Mouse (Mus musculus) MEL (cell line): ENCODE results near the gene Zbtb38. TPM values are rescaled to one million over a fixed set of nuclear protein-coding genes. Genes with fewer than 3 reads are reported as not detected.

Experiments
- DNase-seq: peaks from one replicate; pipeline ENCODE4 v3.0.0; 2011; ENCODE audit warnings: low read depth, low spot score
- H3K27ac ChIP-seq: 2 replicates; pipeline ENCODE4 v1.5.1; 2012; ENCODE audit warnings: low read depth, mild to moderate bottlenecking, control low read depth, low read length, moderate library complexity; ENCODE audit not compliant: control insufficient read depth
- H3K27me3 ChIP-seq, 2 experiments: fragments of 150-350 bp in 1 of 2; sonication (generic) in 1 of 2; 2 replicates each; pipeline ENCODE4 v1.6.1; 2012; ENCODE audit warnings: low read length in 2 of 2, mild to moderate bottlenecking in 2 of 2, improper control_type of control experiment in 1 of 2, moderate library complexity in 1 of 2; ENCODE audit not compliant: insufficient read depth in 2 of 2, control insufficient read depth in 1 of 2
- H3K36me3 ChIP-seq, 2 experiments: 2 replicates each; pipeline ENCODE4 v1.6.1; 2012 to 2014; ENCODE audit warnings: low read length in 2 of 2, improper control_type of control experiment in 1 of 2, inconsistent platforms in 1 of 2, mild to moderate bottlenecking in 1 of 2; ENCODE audit not compliant: insufficient read depth in 2 of 2, control insufficient read depth in 1 of 2
- H3K4me1 ChIP-seq, 2 experiments: fragments of 150-350 bp in 1 of 2; sonication (generic) in 1 of 2; 2 replicates each; pipeline ENCODE4 v1.6.1; 2012; ENCODE audit warnings: low read length in 2 of 2, improper control_type of control experiment in 1 of 2, mild to moderate bottlenecking in 1 of 2; ENCODE audit not compliant: insufficient read depth in 2 of 2, control insufficient read depth in 1 of 2
- H3K4me3 ChIP-seq, 2 experiments: fragments of 150-350 bp in 1 of 2; sonication (generic) in 1 of 2; 2 replicates each; pipeline ENCODE4 v1.5.1; 2012; ENCODE audit warnings: low read depth in 2 of 2, low read length in 2 of 2, mild to moderate bottlenecking in 2 of 2, moderate library complexity in 2 of 2, control low read depth in 1 of 2, improper control_type of control experiment in 1 of 2; ENCODE audit not compliant: control insufficient read depth in 1 of 2, insufficient read depth in 1 of 2
- H3K79me2 ChIP-seq: 2 replicates; pipeline ENCODE4 v1.6.1; 2012; ENCODE audit warnings: mild to moderate bottlenecking, low read length, moderate library complexity; ENCODE audit not compliant: control insufficient read depth, poor library complexity, insufficient read depth
- H3K9ac ChIP-seq: 2 replicates; pipeline ENCODE4 v1.6.1; 2012; ENCODE audit warnings: low read depth, mild to moderate bottlenecking, control low read depth, low read length, moderate library complexity; ENCODE audit not compliant: control insufficient read depth, poor library complexity, severe bottlenecking
- H3K9me3 ChIP-seq: fragments of 150-350 bp; sonication (generic); replicated peaks from 2 replicates; pipeline ENCODE4 v1.6.1; 2012; ENCODE audit warnings: mild to moderate bottlenecking, low read length, improper control_type of control experiment, moderate library complexity; ENCODE audit not compliant: insufficient read depth
- CHD1 ChIP-seq: IDR thresholded peaks from 2 replicates; pipeline ENCODE4 v1.6.1; 2012; ENCODE audit warnings: low read depth, mild to moderate bottlenecking, inconsistent platforms, low read length, improper control_type of control experiment
- CTCF ChIP-seq, 3 experiments: IDR thresholded peaks in 2 of 3; conservative IDR thresholded peaks in 1 of 3; 2 replicates each; pipeline ENCODE4 v1.5.1; 2011 to 2012; ENCODE audit warnings: low read length in 3 of 3, low read depth in 2 of 3, mild to moderate bottlenecking in 2 of 3, improper control_type of control experiment in 1 of 3, inconsistent platforms in 1 of 3, mixed read lengths in 1 of 3, moderate library complexity in 1 of 3; ENCODE audit not compliant: control insufficient read depth in 1 of 3, insufficient read depth in 1 of 3, poor library complexity in 1 of 3, severe bottlenecking in 1 of 3
- ELF1 ChIP-seq: IDR thresholded peaks from 2 replicates; pipeline ENCODE4 v1.6.1; 2014; ENCODE audit warnings: low read depth, mild to moderate bottlenecking, inconsistent platforms, low read length, improper control_type of control experiment, moderate library complexity
- GATA1 ChIP-seq: IDR thresholded peaks from 2 replicates; pipeline ENCODE4 v1.6.1; 2011; ENCODE audit warnings: low read depth, low read length, improper control_type of control experiment
- HCFC1 ChIP-seq: IDR thresholded peaks from 2 replicates; pipeline ENCODE4 v1.6.1; 2012; ENCODE audit warnings: low read depth, mild to moderate bottlenecking, inconsistent platforms, low read length, improper control_type of control experiment, moderate library complexity
- MEF2A ChIP-seq: IDR thresholded peaks from 2 replicates; pipeline ENCODE4 v1.6.1; 2014; ENCODE audit warnings: low read depth, mild to moderate bottlenecking, inconsistent platforms, low read length, improper control_type of control experiment; ENCODE audit not compliant: poor library complexity, insufficient replicate concordance, severe bottlenecking; ENCODE audit errors: extremely low read depth
- MYC ChIP-seq: IDR thresholded peaks from 2 replicates; pipeline ENCODE4 v1.6.1; 2011; ENCODE audit warnings: low read depth, mild to moderate bottlenecking, low read length, improper control_type of control experiment, moderate library complexity
- NELFE ChIP-seq: IDR thresholded peaks from 2 replicates; pipeline ENCODE4 v1.6.1; 2011; ENCODE audit warnings: low read depth, low read length, improper control_type of control experiment
- NRF1 ChIP-seq: IDR thresholded peaks from 2 replicates; pipeline ENCODE4 v1.6.1; 2014; ENCODE audit warnings: low read depth, mild to moderate bottlenecking, inconsistent platforms, low read length, improper control_type of control experiment, moderate library complexity; ENCODE audit not compliant: poor library complexity, insufficient read depth, severe bottlenecking
- POLR2A ChIP-seq, 2 experiments: IDR thresholded peaks; 2 replicates each; pipeline ENCODE4 v1.6.1; 2011 to 2012; ENCODE audit warnings: low read length in 2 of 2, mild to moderate bottlenecking in 2 of 2, control low read depth in 1 of 2, improper control_type of control experiment in 1 of 2, low read depth in 1 of 2, moderate library complexity in 1 of 2; ENCODE audit not compliant: control insufficient read depth in 1 of 2, insufficient read depth in 1 of 2, poor library complexity in 1 of 2
- POLR2AphosphoS2 ChIP-seq: IDR thresholded peaks from 2 replicates; pipeline ENCODE4 v1.6.1; 2011; ENCODE audit warnings: low read length, improper control_type of control experiment
- RCOR1 ChIP-seq: IDR thresholded peaks from 2 replicates; pipeline ENCODE4 v1.6.1; 2012; ENCODE audit warnings: low read depth, mild to moderate bottlenecking, inconsistent platforms, low read length, improper control_type of control experiment
- SIN3A ChIP-seq: IDR thresholded peaks from 2 replicates; pipeline ENCODE4 v1.6.1; 2012; ENCODE audit warnings: low read length, improper control_type of control experiment, inconsistent platforms
- TBP ChIP-seq: IDR thresholded peaks from 2 replicates; pipeline ENCODE4 v1.8.0; 2011; ENCODE audit warnings: low read depth, low read length, improper control_type of control experiment
- TCF12 ChIP-seq: IDR thresholded peaks from 2 replicates; pipeline ENCODE4 v1.6.1; 2014; ENCODE audit warnings: low read depth, mild to moderate bottlenecking, inconsistent platforms, low read length, improper control_type of control experiment, moderate library complexity
- UBTF ChIP-seq: IDR thresholded peaks from 2 replicates; pipeline ENCODE4 v1.6.1; 2012; ENCODE audit warnings: low read depth, mild to moderate bottlenecking, inconsistent platforms, low read length, improper control_type of control experiment, moderate library complexity, borderline replicate concordance; ENCODE audit not compliant: insufficient read depth
- USF1 ChIP-seq: IDR thresholded peaks from 2 replicates; pipeline ENCODE4 v1.6.1; 2014; ENCODE audit warnings: low read depth, mild to moderate bottlenecking, inconsistent platforms, low read length, improper control_type of control experiment, moderate library complexity
- USF2 ChIP-seq, 2 experiments: IDR thresholded peaks; 2 replicates each; pipeline ENCODE4 v1.6.1; 2011 to 2012; ENCODE audit warnings: improper control_type of control experiment in 2 of 2, low read length in 2 of 2, borderline replicate concordance in 1 of 2, inconsistent platforms in 1 of 2, low read depth in 1 of 2, mild to moderate bottlenecking in 1 of 2; ENCODE audit not compliant: insufficient read depth in 1 of 2
- ZNF384 ChIP-seq: IDR thresholded peaks from 2 replicates; pipeline ENCODE4 v1.6.1; 2012; ENCODE audit warnings: low read depth, mild to moderate bottlenecking, inconsistent platforms, low read length, improper control_type of control experiment
- polyA plus RNA-seq, 2 experiments: library from polyadenylated mRNA; stranded (reverse) in 1 of 2; unstranded in 1 of 2; fragments of >175 nt in 1 of 2; fragments of >200 nt in 1 of 2; gene quantifications; 2 replicates each; pipeline versions ENCODE4 v1.2.1 to v1.2.4; 2012; ENCODE audit warnings: low replicate concordance in 2 of 2, low read depth in 1 of 2; ENCODE audit not compliant: insufficient read length in 2 of 2, insufficient read depth in 1 of 2, missing spikeins in 1 of 2
- total RNA-seq: library from RNA; depleted of rRNA; stranded (reverse); fragments of 300-350 nt; gene quantifications from 2 replicates; pipeline ENCODE4 v1.2.3, GENCODE M21; 2012

Zbtb38 gene
- total and polyA plus RNA-seq, 3 experiments, result 10.9 to 65.0 (median 12.2) TPM

- Histone ChIP-seq H3K4me3 (no peak overlapping the region), H3K27ac (no peak overlapping the region), H3K4me1 (peaks cover 9 to 14% of the 10 kb centered on the region in 2 experiments; a peak in 3 of 4 replicates), H3K27me3 (no peaks in the 10 kb centered on the region), H3K9me3 (no peaks in the 10 kb centered on the region), H3K79me2 (no peaks in the 10 kb centered on the region), H3K9ac (no peak overlapping the region), H3K36me3 (peaks cover 0 to 17% of the 10 kb centered on the region in 2 experiments; a peak in 2 of 4 replicates)
- DNase-seq, result no peak
- TF ChIP-seq NRF1 (no peak), UBTF (no peak), ELF1 (no peak), TBP (no peak), USF2 (IDR thresholded peaks at IDR 0.05; ENCODE audit: borderline replicate concordance in 1 of 2, insufficient read depth in 1 of 2, low read depth in 1 of 2, low read length in 2 of 2) (no peak), CHD1 (no peak), CTCF (IDR thresholded peaks at IDR 0.05 in 2 of 3, conservative IDR thresholded peaks at IDR 0.05 in 1 of 3; ENCODE audit: control insufficient read depth in 1 of 3, insufficient read depth in 1 of 3, low read depth in 2 of 3, low read length in 3 of 3, poor library complexity in 1 of 3, severe bottlenecking in 1 of 3) (no peak), MYC (no peak), POLR2AphosphoS2 (no peak), TCF12 (no peak), RCOR1 (no peak), NELFE (no peak), HCFC1 (no peak), SIN3A (no peak), GATA1 (no peak), USF1 (no peak), MEF2A (no peak)
Observed at GRCm38 (mm10) chr9:96726336-96727131, 26.1 kb downstream of the Zbtb38 start.

GRCm38 (mm10) chr9:96725582-96726320 lies 26.9 kb downstream of the Zbtb38 start:
- Histone ChIP-seq H3K4me3 (no peak overlapping the region), H3K4me1 (peaks cover 16 to 21% of the 10 kb centered on the region in 2 experiments), H3K9ac (no peak overlapping the region), H3K36me3 (peaks cover 0 to 25% of the 10 kb centered on the region in 2 experiments; a peak in 2 of 4 replicates), H3K79me2 (no peaks in the 10 kb centered on the region), H3K9me3 (no peaks in the 10 kb centered on the region), H3K27ac (no peak overlapping the region), H3K27me3 (no peaks in the 10 kb centered on the region)
- TF ChIP-seq HCFC1, result no peak
- TF ChIP-seq CHD1, result no peak
- TF ChIP-seq ZNF384, result peak; percentile 33; the same call in 1 of the 2 replicates
- no peak for TF ChIP-seq POLR2A (IDR thresholded peaks at IDR 0.05; ENCODE audit: control insufficient read depth in 1 of 2, insufficient read depth in 1 of 2, low read depth in 1 of 2, low read length in 2 of 2, poor library complexity in 1 of 2)
- DNase-seq, result no peak
